Mouse (Mus musculus) brown adipose tissue, adult 24 weeks (tissue): ENCODE data around the gene Tor4a. TPM values are rescaled to one million over a fixed set of nuclear protein-coding genes. Genes with fewer than 3 reads are reported as not detected.

ENCODE experiments used
- H3K27ac ChIP-seq: fragments of 200-500 bp; replicated peaks from 2 replicates; pipeline ENCODE4 v1.5.1; 2012; ENCODE audit warnings: low read depth, mild to moderate bottlenecking, low read length
- H3K4me1 ChIP-seq: fragments of 200-500 bp; 2 replicates; pipeline ENCODE4 v1.6.1; 2012; ENCODE audit warnings: low read length, mixed read lengths; ENCODE audit not compliant: control insufficient read depth, insufficient read depth, insufficient read length
- H3K4me3 ChIP-seq: fragments of 200-500 bp; 2 replicates; pipeline ENCODE4 v1.5.1; 2012; ENCODE audit warnings: low read depth, mild to moderate bottlenecking, low read length, moderate library complexity; ENCODE audit not compliant: insufficient read depth
- polyA plus RNA-seq: library from polyadenylated mRNA; stranded (reverse); fragments of >200 nt; gene quantifications from 2 replicates; pipeline ENCODE4 v1.2.4, GENCODE M21; 2012; ENCODE audit not compliant: missing spikeins, insufficient read depth, insufficient read length

Tor4a gene
- polyA plus RNA-seq, result 1.8 and 6.0 TPM in 2 replicates

DNA sequence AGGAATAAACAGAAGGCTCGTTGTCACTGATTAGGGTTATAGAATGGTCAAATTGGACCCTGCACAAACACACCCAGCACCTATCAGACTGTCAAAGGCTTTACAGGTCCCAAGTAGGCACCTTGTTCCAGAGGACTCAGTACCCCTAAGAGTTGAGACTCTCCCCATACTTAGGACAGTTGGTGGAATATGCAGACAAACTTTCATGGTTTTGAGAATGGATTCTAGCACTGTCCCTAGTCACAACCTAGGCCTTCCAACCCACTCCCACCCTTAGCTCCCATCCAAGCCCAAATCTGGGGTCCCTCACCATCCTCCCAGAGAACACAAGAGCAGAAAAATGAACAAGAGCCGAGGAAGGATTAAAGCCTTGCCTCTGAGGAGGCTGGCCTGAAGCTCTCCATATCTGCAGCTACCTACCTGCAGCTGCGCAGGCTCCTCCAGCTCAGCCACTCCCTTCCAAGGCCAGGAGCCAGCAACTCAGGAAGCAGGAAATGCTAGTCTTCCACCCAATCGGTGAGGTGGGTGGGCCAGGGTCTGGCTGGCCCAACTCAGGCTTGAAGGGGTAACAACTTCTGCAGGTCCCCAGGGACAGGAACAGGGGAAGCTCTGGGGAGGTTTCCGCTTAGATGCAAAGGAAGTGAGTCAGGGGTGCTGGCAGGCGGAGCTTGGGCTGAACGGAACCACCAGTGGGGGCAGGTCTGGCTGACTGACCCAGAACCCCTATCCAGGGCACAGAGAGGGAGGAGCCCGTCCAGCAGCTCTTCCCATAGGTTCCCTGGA is at the start of gene Tor4a:
Gene Tor4a, minus strand, starts transcription at position 715 of the 783 bp plus-strand sequence.
- H3K4me3 ChIP-seq, result peak within 1 kb of the TSS; percentile 63
- peaks cover 22% of the 10 kb centered on the region for H3K4me1 ChIP-seq
- peak within 1 kb of the TSS; percentile 85 for H3K27ac ChIP-seq

DNA sequence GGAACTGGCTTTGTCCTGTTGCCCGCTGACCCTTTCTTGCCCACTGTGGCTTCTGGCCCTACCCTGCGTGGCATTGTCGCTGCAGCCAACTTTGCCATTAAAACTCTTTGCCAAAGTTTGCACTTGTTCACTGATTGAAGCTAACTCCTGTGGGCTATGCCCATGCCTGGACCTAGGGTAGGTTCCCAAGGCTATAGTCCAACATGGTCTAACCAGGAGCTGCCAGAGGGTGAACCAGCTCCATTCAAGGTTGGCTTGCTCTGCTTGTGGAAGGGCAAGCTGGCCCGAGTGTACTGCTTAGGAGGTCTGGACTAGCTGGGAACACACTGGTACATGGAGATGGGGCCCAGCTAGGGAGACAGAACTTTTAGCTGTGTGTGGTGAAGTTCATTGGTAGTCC is 47.5 kb upstream of the Tor4a start:
- Histone ChIP-seq H3K4me3 (no peak overlapping the region), H3K4me1 (peaks cover 3% of the 10 kb centered on the region; the same call in 1 of the 2 replicates), H3K27ac (no peak overlapping the region)

DNA sequence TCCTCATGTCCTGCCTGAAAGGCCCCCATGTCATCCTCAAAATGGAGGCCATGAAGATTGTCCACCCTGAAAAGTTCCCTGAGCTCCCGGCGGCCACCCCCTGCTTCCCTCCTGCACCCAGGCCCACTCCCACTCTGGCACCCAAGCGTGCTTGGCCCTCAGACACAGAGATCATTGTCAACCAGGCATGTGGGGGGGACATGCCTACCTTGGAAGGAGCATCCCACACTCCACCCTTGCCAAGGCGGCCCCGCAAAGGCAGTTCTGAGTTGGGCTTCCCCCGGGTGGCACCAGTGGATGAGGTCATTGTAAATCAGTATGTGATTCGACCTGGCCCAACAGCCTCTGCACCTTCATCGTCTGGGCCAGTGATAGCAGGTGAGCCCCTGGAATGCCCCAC is 46.7 kb upstream of the Tor4a start:
- H3K4me1 ChIP-seq, result peaks cover 3% of the 10 kb centered on the region; the same call in 1 of the 2 replicates
- H3K4me3 ChIP-seq, result no peak overlapping the region
- no peak overlapping the region for H3K27ac ChIP-seq

DNA sequence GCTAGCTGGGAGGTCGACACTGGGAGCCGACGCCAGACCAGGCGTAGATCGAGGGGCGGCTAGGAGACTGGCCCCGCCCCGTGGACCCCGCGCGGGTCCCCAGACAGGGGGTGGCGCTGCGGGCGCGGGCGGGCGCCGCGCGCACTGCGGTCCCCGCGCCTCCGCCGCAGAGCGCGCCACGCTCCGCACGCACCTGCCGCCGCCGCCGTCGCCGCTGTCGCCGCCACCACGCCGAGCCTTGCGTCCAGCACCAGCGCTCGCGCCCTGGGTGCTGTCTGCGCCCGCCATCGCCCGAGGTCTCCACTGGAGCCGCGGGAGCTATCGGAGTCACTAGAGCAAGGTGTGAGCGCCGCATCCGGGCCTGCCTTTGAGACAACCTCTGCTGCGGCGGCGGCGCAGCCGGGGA is 45.4 kb upstream of the Tor4a start, which contains the start of the genes Rnf208 and Cysrt1:
Gene Rnf208, plus strand, starts transcription at position 155 of the 406 bp plus-strand sequence.
Gene Cysrt1, minus strand, starts transcription at position 352 of the 406 bp plus-strand sequence.
- peak within 1 kb of the TSS; percentile 57 for H3K4me3 ChIP-seq
- peaks cover 3% of the 10 kb centered on the region; the same call in 1 of the 2 replicates for H3K4me1 ChIP-seq
- no peak within 1 kb of the TSS for H3K27ac ChIP-seq

DNA sequence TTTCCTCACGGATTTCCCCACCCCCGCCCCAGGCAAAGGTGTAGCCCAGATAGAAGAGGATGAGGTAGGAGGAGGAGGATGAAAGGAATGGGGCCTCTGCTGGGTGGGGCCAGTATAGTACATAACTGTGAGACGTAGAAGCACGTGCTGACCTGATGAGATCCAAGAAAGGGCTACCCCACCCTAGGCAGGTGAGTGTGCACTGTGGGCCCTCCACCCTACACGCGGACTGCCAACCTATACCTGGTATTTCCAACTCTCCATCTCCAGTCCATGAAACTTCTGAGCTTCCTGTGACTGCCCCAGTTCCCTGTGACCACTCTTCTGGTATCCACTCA is 44.7 kb upstream of the Tor4a start:
- Histone ChIP-seq H3K4me1 (peaks cover 3% of the 10 kb centered on the region; the same call in 1 of the 2 replicates), H3K4me3 (peak overlapping the region; percentile 57; the same call in 1 of the 2 replicates), H3K27ac (no peak overlapping the region)

DNA sequence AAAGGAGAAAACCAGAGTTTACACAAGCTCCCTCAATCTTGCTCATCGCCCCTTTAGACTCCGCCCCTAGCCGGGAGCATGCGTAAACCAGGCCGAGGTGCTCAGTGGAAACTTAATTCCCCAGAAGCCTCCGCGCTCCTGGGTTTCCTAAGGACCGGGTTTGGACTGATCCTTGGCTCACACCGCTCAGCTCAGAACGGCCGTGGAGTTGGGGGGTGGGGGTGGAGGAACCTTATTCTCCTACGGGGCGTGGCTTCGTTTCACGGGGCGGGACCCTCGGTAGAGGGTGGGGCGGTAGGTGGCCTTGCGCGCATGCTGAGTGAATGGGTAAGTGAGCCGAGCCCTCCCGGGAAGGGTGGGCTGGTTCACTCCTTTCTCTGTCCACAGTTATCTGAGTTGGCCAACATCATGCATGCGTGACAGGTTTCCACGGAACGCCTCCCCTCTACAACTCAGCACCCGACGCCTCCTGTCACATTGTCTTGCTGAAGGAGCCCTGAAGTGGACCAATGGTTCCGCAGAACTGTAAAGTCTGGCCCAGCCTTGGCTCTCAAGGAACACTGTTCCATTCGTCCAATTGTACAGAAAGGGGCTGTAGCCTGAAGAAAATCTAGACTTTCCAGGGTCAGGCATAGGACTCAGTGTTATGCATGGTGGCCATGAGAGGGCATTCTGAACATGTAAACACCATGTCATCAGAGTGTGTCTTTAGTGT is 44.2 kb upstream of the Tor4a start:
- Histone ChIP-seq H3K4me1 (peaks cover 3% of the 10 kb centered on the region; the same call in 1 of the 2 replicates), H3K4me3 (peak overlapping the region; percentile 57), H3K27ac (no peak overlapping the region)

DNA sequence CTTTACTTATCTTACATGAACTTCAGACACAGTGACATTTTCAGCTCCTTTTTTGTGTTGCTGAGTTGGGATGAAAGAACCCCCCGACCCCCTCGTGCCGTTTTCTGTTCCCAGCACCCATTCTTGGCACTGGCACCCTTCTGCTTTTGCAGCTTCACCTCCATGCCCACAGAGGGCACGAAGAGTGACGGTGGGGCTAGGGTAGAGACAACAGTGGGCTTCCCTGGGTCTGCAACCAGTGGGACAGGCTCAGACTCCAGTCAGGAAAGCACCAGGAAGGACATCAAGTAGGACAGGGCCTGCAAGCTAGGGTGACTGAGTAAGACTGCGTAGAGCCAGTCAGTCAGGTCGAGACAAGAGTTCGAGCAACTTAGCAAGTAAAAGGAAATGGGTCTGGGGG is 43.6 kb upstream of the Tor4a start:
- H3K4me3 ChIP-seq, result peak overlapping the region; percentile 57; the same call in 1 of the 2 replicates
- no peak overlapping the region for H3K27ac ChIP-seq
- peaks cover 3% of the 10 kb centered on the region; the same call in 1 of the 2 replicates for H3K4me1 ChIP-seq

DNA sequence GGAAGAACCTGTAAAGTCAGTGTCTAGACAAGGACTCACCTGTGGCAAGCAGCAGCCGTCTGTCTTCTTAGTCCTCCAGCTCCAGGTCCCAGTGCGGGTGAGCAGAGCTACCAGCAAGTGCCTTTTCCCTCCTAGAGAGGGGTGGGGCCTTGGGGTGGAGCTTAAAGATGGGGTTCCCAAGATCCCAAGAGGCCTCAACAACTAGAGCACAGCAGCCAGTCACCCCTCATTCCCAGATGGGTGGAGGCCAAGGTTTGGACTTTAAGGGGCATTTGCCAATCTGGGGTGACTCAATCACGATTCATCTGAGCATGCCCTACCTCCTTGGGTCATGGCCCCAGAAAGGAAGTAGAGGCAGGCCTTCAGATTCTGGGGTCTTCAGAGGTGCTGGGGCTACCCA is 43.1 kb upstream of the Tor4a start:
- no peak overlapping the region for H3K4me3 ChIP-seq
- peaks cover 3% of the 10 kb centered on the region; the same call in 1 of the 2 replicates for H3K4me1 ChIP-seq
- no peak overlapping the region for H3K27ac ChIP-seq

DNA sequence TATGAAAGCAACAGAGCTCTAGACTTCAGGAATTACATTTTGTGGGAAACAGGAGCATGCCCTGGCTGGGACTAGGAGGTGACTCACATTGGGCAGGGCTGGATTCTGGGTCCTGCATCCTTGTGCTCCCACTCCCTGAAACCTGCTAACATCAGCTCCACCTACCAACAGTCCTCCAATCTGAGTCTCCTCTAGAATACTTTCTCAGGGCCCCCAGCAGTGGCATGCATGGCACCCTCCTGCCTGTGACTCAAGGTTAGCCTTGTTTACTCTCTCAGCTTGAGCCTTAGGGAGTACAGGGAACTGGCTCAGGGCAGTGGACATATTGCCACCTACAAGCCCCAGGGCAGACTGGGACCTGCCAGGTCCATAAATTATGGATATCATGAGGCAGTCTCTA is 41.4 kb upstream of the Tor4a start:
- Histone ChIP-seq H3K27ac (no peak overlapping the region), H3K4me3 (no peak overlapping the region)

DNA sequence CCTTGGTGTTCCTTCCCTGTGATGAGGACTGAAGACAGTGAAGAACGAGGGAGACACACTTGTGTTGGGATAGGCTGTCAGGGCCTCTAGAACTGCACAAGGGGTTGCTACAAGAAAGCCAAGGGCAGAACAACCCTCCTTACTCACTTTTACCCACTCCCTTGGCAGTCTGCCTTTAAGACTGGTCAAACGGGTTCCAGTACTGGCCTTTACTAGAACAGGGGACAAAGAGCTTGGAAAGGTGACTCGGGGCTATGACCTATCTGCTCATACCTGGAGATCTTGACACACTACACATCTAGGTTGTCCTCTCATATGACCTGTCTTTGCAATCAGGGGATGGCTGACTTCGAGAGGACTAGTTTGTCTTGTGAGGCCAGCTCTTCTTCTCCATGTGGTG is 40.8 kb upstream of the Tor4a start:
- Histone ChIP-seq H3K4me3 (no peak overlapping the region), H3K27ac (no peak overlapping the region)

More for the DNA sequence above, 41.4 kb upstream of the Tor4a start:
- peaks cover 3% of the 10 kb centered on the region; the same call in 1 of the 2 replicates for H3K4me1 ChIP-seq

DNA sequence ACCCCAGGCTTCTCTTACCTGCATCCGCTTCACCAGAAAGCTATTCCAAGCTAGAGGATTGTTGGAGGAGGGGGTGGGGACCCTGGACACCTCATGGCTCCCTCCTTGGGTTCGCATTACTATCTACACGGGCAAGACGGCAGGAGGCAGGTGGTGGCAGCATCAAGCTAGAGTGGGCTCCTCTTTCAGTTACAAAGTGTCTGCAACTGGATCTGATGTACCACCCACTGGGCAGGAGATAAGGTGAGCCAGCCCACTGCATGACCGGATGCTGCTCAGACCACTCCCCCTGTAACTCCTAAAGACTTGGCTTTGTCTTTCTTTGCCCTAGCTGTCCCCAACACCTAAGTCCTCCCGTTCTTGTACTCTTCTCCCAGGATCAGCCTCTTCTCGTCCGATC is 39.9 kb upstream of the Tor4a start, which contains the start of gene Rnf224:
Gene Rnf224, minus strand, starts transcription at position 174 of the 400 bp plus-strand sequence.
- Histone ChIP-seq H3K4me3 (no peak within 1 kb of the TSS), H3K27ac (no peak within 1 kb of the TSS), H3K4me1 (peaks cover 3% of the 10 kb centered on the region; the same call in 1 of the 2 replicates)

More for the DNA sequence above, 40.8 kb upstream of the Tor4a start:
- H3K4me1 ChIP-seq, result peaks cover 3% of the 10 kb centered on the region; the same call in 1 of the 2 replicates

DNA sequence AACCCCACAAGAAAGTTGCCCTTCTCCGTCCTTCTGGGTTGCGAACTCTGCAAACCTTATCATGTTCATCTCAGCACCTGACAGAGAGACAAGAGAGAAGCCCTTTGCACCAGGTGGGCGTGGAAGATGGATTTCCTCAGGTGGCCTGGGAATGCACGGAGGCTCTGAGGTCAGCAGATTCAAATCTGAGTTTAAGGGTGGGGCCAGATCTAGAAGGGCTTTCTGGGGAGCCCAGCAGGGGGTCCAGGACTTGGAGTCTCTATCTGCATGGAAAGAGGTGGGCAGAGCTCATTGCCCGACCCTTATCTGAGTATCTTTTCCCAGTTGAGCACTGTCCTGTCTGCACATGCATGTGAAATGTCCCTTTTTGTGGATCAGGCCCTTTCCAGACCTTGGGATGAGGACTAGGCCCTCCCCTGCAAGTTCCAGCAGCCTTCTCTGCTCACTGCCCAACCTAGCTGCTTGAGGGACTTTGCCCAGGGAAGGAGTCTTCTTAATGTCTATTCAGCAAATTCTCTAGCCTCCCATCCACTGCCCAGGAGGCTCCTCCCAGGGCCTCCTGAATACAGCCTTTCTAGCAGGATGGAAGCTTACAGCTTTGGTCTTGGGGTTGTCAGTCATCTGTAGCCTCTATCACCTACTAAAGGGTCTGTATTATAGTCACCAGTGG is 38.0 kb upstream of the Tor4a start:
- no peak overlapping the region for H3K4me3 ChIP-seq
- no peak overlapping the region for H3K27ac ChIP-seq

DNA sequence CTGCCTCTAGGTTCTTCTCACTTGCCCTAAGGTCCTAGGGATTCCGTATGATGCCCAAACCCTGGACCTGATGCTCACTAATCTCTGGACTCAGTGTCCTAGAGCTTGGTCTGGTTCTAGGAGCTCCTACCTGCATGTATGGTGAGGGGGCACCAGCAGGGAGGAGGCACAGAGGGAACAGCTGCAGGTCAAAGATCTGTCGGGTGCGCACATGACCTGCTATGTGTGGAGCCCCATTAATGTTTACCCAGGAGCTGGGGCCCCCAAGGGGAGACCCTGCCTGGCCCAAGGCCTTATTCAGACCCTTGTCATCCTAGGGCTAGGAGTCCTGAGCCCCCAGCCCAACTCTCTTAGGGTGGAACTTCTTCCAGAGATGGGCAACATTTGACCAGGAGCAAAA is 37.4 kb upstream of the Tor4a start, which contains the start of gene Slc34a3:
Gene Slc34a3, minus strand, starts transcription at position 315 of the 400 bp plus-strand sequence.
- H3K4me3 ChIP-seq, result no peak within 1 kb of the TSS
- no peaks in the 10 kb centered on the region for H3K4me1 ChIP-seq
- H3K27ac ChIP-seq, result no peak within 1 kb of the TSS

More for the DNA sequence above, 38.0 kb upstream of the Tor4a start:
- H3K4me1 ChIP-seq, result no peaks in the 10 kb centered on the region

DNA sequence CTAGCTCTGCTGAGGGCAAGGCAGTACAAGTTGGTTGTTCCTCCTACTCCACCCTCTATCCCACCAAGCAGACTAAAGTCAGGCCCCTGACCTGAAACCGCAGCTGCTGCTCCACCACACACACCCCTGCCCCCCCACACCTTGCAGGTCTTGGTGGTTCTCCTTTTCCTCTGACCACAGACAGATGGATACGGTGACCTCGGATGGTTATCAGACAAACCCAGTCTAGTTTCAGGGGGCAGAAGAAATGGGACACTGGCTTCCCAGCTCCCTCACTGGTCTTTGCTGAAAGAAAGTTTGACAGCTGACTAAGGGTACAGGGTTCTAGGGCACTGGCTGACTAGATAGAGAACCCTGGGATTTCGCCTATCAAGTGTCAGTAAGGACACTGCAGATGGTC is 36.7 kb upstream of the Tor4a start:
- Histone ChIP-seq H3K4me3 (no peak overlapping the region), H3K27ac (no peak overlapping the region), H3K4me1 (no peaks in the 10 kb centered on the region)

DNA sequence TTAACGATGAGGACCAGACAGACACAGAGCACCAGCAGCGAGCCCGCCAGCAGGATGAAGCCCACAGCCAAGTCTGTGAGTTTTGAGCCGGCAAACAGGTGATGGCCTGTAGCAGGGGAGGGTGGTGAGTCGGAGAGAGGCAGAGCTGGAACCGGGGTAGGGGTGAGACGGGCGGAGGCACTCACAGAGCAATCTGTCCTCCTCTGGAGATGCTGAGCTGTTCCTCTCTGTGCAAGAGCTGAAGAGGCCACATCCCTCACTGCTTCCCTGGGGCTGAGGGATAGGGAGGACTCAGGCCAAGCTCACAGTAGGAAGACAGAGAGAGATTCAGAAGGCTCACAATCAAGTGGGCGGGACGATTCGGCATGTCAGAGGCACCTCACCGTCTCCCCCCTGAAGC is 34.4 kb upstream of the Tor4a start:
- Histone ChIP-seq H3K4me3 (no peak overlapping the region), H3K4me1 (peaks cover 5% of the 10 kb centered on the region), H3K27ac (no peak overlapping the region)
